ENCODE assay signal across 16 mouse cellular contexts in genomic region chr19:31861909-31862308, GRCm38 (mm10). TPM values are rescaled to one million over a fixed set of nuclear protein-coding genes. Genes with fewer than 3 reads are reported as not detected.
A peak's percentile ranks its signal among the peaks of the same experiment; 100 is the strongest.
DNase-seq lines count a peak whose midpoint lies in the region; ATAC-seq and TF ChIP-seq lines count a peak whose summit lies in the region.
"Had no signal": no experiment of that assay in that cellular context is flagged by ENCODE, and none has a peak within 500 bp of the region (broad histone marks: within the 10 kb centered on the region; RNA-seq: fewer than 3 reads in every experiment).

No protein-coding gene starts in this region.

- H3K27me3 ChIP-seq in lung, embryonic 14.5 days (ENCODE audit: insufficient read depth, low read length): no peaks in the 10 kb centered on the region

- TF ChIP-seq POLR2A in lung, adult 2 months (IDR thresholded peaks at IDR 0.05; ENCODE audit: borderline replicate concordance, extremely low read depth, low read depth, low read length): no peak

- no peak overlapping the region for H3K4me2 ChIP-seq in lung, embryonic 14.5 days

- ATAC-seq in lung, embryonic 14.5 days (ENCODE audit: insufficient read depth): no peak

- no peaks in the 10 kb centered on the region for H3K4me1 ChIP-seq in lung, embryonic 14.5 days (ENCODE audit: insufficient read depth)
- H3K4me1 ChIP-seq in lung, adult 2 months (ENCODE audit: control insufficient read depth, insufficient read depth, low read length): no peaks in the 10 kb centered on the region

- 45% methylated on average over 3 of the region's 3 CpGs for WGBS in lung, embryonic 14.5 days
- WGBS in lung, adult 2 months: 24% methylated on average over 3 of the region's 3 CpGs

- peak; percentile 36 to 61 for DNase-seq in frontal cortex, adult 2 months (ENCODE audit: extremely low spot score in 1 of 2, low spot score in 1 of 2)
- no peak for DNase-seq in frontal cortex, postnatal 25 days (ENCODE audit: low spot score in 2 of 2)
- DNase-seq in lung, embryonic 14.5 days: peak; percentile 28
- DNase-seq in lung, adult 2 months: no peak
- DNase-seq in brain, adult 2 months (ENCODE audit: low read depth, low spot score): peak; percentile 68
- DNase-seq in left cerebral cortex, postnatal 14 days (ENCODE audit: low spot score in 2 of 2): peak; percentile 16 to 64
- DNase-seq in gastrocnemius, postnatal 14 days: no peak
- no peak for DNase-seq in urinary bladder, postnatal 36 days (ENCODE audit: low spot score in 2 of 2)
- DNase-seq: cerebellum, adult 2 months; heart, adult 2 months; heart, postnatal 4 days; kidney, adult 8-10 months; lung, adult 18-20 months; thymus, postnatal 36 days had no signal

- TF ChIP-seq CTCF in lung, embryonic 14.5 days (IDR thresholded peaks at IDR 0.05; ENCODE audit: low read depth): no peak
- no peak for TF ChIP-seq CTCF in lung, adult 2 months (IDR thresholded peaks at IDR 0.05; ENCODE audit: insufficient read depth, low read length)

- H3K9ac ChIP-seq in lung, embryonic 14.5 days: no peak overlapping the region

- no peaks in the 10 kb centered on the region for H3K9me3 ChIP-seq in lung, embryonic 14.5 days (ENCODE audit: low read depth, low read length)

- H3K36me3 ChIP-seq in lung, embryonic 14.5 days (ENCODE audit: insufficient read depth): no peaks in the 10 kb centered on the region

- no peak overlapping the region for H3K4me3 ChIP-seq in lung, embryonic 14.5 days (ENCODE audit: low read depth, low read length)
- no peak overlapping the region for H3K4me3 ChIP-seq in lung, adult 2 months (replicated peaks; ENCODE audit: extremely low read depth, low read depth, low read length)
- H3K4me3 ChIP-seq: heart, adult 2 months had no signal

- no peak overlapping the region for H3K27ac ChIP-seq in lung, embryonic 14.5 days (ENCODE audit: low read depth)
- H3K27ac ChIP-seq: heart, adult 2 months had no signal

- intact Hi-C loops in left cerebral cortex, postnatal 14 days (cut with DNase I): loop anchor here (10.0 kb wide), 1 partner anchor 103 kb away; no protein-coding TSS in a partner anchor
- intact Hi-C loops in gastrocnemius, postnatal 14 days (cut with DNase I; ENCODE audit: low total_unique reads): no loop called here

RNA-seq across cellular contexts. Expression of gene A1cf, which starts 6.7 kb away (rescaled TPM):
- polyA plus RNA-seq in frontal cortex, adult 2 months (2012; rRNA removed): not detected in 2 replicates
- polyA plus RNA-seq in lung, embryonic 14.5 days (2014; fragmentation: Nextera tagmentation; extraction: Ambion mirVana): not detected in 2 replicates
- polyA plus RNA-seq in lung, adult 2 months (2012; rRNA removed): 0.03 TPM in 1 of 2 replicates, not detected in the other
- not detected for total RNA-seq in left cerebral cortex, postnatal 14 days (2021)
- not detected for total RNA-seq in gastrocnemius, postnatal 14 days (2021)
- total RNA-seq: heart, adult 2 months; heart, postnatal 4 days; left cerebral cortex, postnatal 36 days had no signal
- polyA plus RNA-seq: heart, adult 2 months; neural tube, embryonic 11.5 days had no signal

Comparison
In these comparisons a context has a peak if more than half of its experiments do, and no peak if none do; other contexts are left out.
1. DNase-seq: peak in frontal cortex, adult 2 months (2 of 2), lung, embryonic 14.5 days (single experiment), brain, adult 2 months (single experiment) and left cerebral cortex, postnatal 14 days (2 of 2); none in frontal cortex, postnatal 25 days (0 of 2), lung, adult 2 months (single experiment), gastrocnemius, postnatal 14 days (single experiment) and urinary bladder, postnatal 36 days (0 of 2).